Mouse (Mus musculus) c-Kit-negative CD71-positive TER-119-positive erythroid progenitor cells, embryonic 14.5 days (primary cell): Measurements from ENCODE around the gene Pbx1.
"Not testable (repeated sequence)": the region's sequence is repeated elsewhere in the genome, so short reads cannot be mapped to it uniquely, and the experiment has no call there.

ENCODE experiments used
- DNase-seq: peaks from one replicate; pipeline ENCODE4 v3.0.0-alpha.2; 2013; ENCODE audit warnings: low read depth, low spot score

Gene Pbx1

GRCm38 (mm10) chr1:168432232-168432280 is at the start of gene Pbx1:
Gene Pbx1, minus strand, starts transcription at chr1:168432270.
- DNase-seq = not testable (repeated sequence)

- DNase-seq = no peak
Measured at GRCm38 (mm10) chr1:168479626-168480025, 47.6 kb upstream of the Pbx1 start.

- no peak for DNase-seq
Measured at GRCm38 (mm10) chr1:168478829-168479228, 46.8 kb upstream of the Pbx1 start.

GRCm38 (mm10) chr1:168476917-168477316 is 44.8 kb upstream of the Pbx1 start:
- DNase-seq = no peak

GRCm38 (mm10) chr1:168476216-168476897 is 44.3 kb upstream of the Pbx1 start:
- no peak for DNase-seq

- DNase-seq = no peak
Measured at GRCm38 (mm10) chr1:168475579-168476208, 43.6 kb upstream of the Pbx1 start.

- no peak for DNase-seq
Measured at GRCm38 (mm10) chr1:168473255-168474069, 41.4 kb upstream of the Pbx1 start.

- DNase-seq = no peak
Measured at GRCm38 (mm10) chr1:168472545-168473254, 40.6 kb upstream of the Pbx1 start.

GRCm38 (mm10) chr1:168459426-168459825 is 27.4 kb upstream of the Pbx1 start:
- no peak for DNase-seq

- DNase-seq = no peak
Measured at GRCm38 (mm10) chr1:168457191-168457747, 25.2 kb upstream of the Pbx1 start.

- DNase-seq = no peak
Measured at GRCm38 (mm10) chr1:168455178-168455577, 23.1 kb upstream of the Pbx1 start.

GRCm38 (mm10) chr1:168433671-168434070 is 1.6 kb upstream of the Pbx1 start:
- DNase-seq = no peak

GRCm38 (mm10) chr1:168432281-168432725 is 233 bp upstream of the Pbx1 start:
- DNase-seq = peak; percentile 77

- DNase-seq = no peak
Measured at GRCm38 (mm10) chr1:168431711-168432231, 299 bp downstream of the Pbx1 start.

GRCm38 (mm10) chr1:168430868-168431710 is 981 bp downstream of the Pbx1 start:
- DNase-seq = no peak

- no peak for DNase-seq
Measured at GRCm38 (mm10) chr1:168429856-168430644, 2.0 kb downstream of the Pbx1 start.

GRCm38 (mm10) chr1:168429406-168429805 is 2.7 kb downstream of the Pbx1 start:
- no peak for DNase-seq

- DNase-seq = no peak
Measured at GRCm38 (mm10) chr1:168428255-168428654, 3.8 kb downstream of the Pbx1 start.

GRCm38 (mm10) chr1:168427596-168427995 is 4.5 kb downstream of the Pbx1 start:
- no peak for DNase-seq

- no peak for DNase-seq
Measured at GRCm38 (mm10) chr1:168426900-168427299, 5.2 kb downstream of the Pbx1 start.
